Mouse (Mus musculus) kidney, adult 2 months (tissue): Measurements from ENCODE around the gene Gtf2e1. TPM values are rescaled to one million over a fixed set of nuclear protein-coding genes. Genes with fewer than 3 reads are reported as not detected.

Experiments used
- DNase-seq: peaks from one replicate; pipeline ENCODE4 v3.0.0; 2021
- H3K27ac ChIP-seq: fragments of 200-500 bp; 2 replicates; pipeline ENCODE4 v1.5.1; 2012; ENCODE audit warnings: low read depth, low read length, control low read depth, inconsistent platforms; ENCODE audit not compliant: insufficient read depth
- H3K27me3 ChIP-seq: fragments of 200-500 bp; replicated peaks from 2 replicates; pipeline ENCODE4 v1.6.1; 2012; ENCODE audit warnings: mild to moderate bottlenecking, moderate library complexity, low read length, inconsistent platforms; ENCODE audit not compliant: control insufficient read depth, insufficient read depth
- H3K36me3 ChIP-seq: fragments of 200-500 bp; 2 replicates; pipeline ENCODE4 v1.6.1; 2012; ENCODE audit warnings: mild to moderate bottlenecking, moderate library complexity, low read length, inconsistent platforms; ENCODE audit not compliant: control insufficient read depth, insufficient read depth
- H3K4me1 ChIP-seq: fragments of 200-500 bp; 2 replicates; pipeline ENCODE4 v1.6.1; 2011; ENCODE audit warnings: low read length; ENCODE audit not compliant: control insufficient read depth, insufficient read depth
- H3K4me3 ChIP-seq: fragments of 200-500 bp; 2 replicates; pipeline ENCODE4 v1.5.1; 2011; ENCODE audit warnings: mild to moderate bottlenecking, low read depth, low read length, control low read depth; ENCODE audit not compliant: insufficient read depth
- CTCF ChIP-seq: fragments of 200-500 bp; conservative IDR thresholded peaks from 2 replicates; pipeline ENCODE4 v1.5.1; 2011; ENCODE audit warnings: low read depth, mild to moderate bottlenecking, control low read depth, low read length, moderate library complexity, mixed read lengths; ENCODE audit not compliant: insufficient read depth, insufficient read length
- POLR2A ChIP-seq: fragments of 200-500 bp; IDR thresholded peaks from one replicate; pipeline ENCODE4 v1.6.1; 2011; ENCODE audit warnings: low read depth, low read length, control low read depth
- WGBS: fragments of 180-500 bp; shearing (Covaris S2); methylation state at CpG from one replicate; pipeline ENCODE4 v1.1.7; 2018; 5-methylcytosine and 5-hydroxymethylcytosine counted together
- polyA plus RNA-seq: library from polyadenylated mRNA; depleted of rRNA; stranded (reverse); fragments of >200 nt; gene quantifications from 2 replicates; pipeline ENCODE4 v1.2.3, GENCODE M21; 2012

Gene Gtf2e1
- polyA plus RNA-seq, 1 experiment, result 5.6 TPM

DNA sequence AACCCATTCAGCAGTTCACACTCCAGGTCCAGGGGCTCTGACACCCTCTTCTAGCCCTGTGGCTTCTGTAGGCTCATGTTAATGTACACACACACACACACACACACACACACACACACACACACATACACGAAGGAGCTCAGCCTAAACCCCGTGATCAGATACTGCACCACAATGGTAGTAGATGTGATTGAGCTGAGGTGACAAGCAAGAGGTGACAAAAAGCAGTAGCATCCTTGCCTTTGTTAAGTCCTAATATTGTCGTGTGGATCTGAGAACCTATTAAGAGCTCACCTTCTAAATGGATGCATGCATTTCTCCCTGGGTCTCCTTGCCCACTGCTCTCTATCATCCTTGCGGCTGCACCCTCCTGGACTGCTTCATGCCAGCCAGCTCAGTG lies 41.1 kb upstream of the Gtf2e1 start:
- H3K4me3 ChIP-seq, result peak overlapping the region; percentile 60
- H3K27me3 ChIP-seq, result no peaks in the 10 kb centered on the region
- peaks cover 21% of the 10 kb centered on the region for H3K4me1 ChIP-seq
- DNase-seq, result peak; percentile 33
- no peaks in the 10 kb centered on the region; the same call in 1 of the 2 replicates for H3K36me3 ChIP-seq
- TF ChIP-seq CTCF (no peak), POLR2A (no peak)
- 54% methylated on average over 4 of the region's 4 CpGs for WGBS
- peak overlapping the region; percentile 100 for H3K27ac ChIP-seq

DNA sequence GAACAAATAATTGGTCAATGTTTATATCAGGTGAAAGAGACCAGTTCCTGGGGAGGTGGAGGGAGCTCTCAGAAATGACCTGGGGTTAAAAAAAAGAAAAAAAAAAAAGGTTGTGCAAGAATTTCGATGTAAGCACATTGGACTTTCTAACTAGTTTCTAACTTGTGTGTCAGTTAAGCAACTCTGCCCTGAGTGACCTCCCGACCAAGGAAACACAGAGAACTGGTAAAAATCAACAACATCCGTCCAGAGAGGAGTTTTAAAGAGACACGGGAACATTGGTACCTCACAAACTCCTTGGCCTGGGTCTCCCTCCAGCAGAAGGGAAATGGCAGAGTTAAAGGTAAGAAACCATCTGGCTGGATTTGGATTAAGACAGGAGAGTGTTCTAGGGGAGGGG lies 40.4 kb upstream of the Gtf2e1 start, which contains the start of gene Hgd:
Hgd (plus strand) TSS at position 160 of the 400 bp plus-strand sequence.
- no peaks in the 10 kb centered on the region; the same call in 1 of the 2 replicates for H3K36me3 ChIP-seq
- H3K4me3 ChIP-seq, result peak within 1 kb of the TSS; percentile 60
- WGBS, result 36% methylated on average over 4 of the region's 4 CpGs
- peak within 1 kb of the TSS; percentile 100 for H3K27ac ChIP-seq
- peak; percentile 85 for DNase-seq
- H3K27me3 ChIP-seq, result no peaks in the 10 kb centered on the region
- peaks cover 21% of the 10 kb centered on the region for H3K4me1 ChIP-seq
- no peak for TF ChIP-seq POLR2A
- TF ChIP-seq CTCF, result no peak

- whole genome bisulfite sequencing, result 62% methylated on average over 1 of the region's 1 CpGs
These were observed 40.0 kb upstream of the Gtf2e1 start for GRCm38 (mm10) chr16:37579591-37579990.

GRCm38 (mm10) chr16:37575325-37575724 lies 35.7 kb upstream of the Gtf2e1 start:
- 52% methylated on average over 3 of the region's 3 CpGs for WGBS
- TF ChIP-seq CTCF (no peak), POLR2A (no peak)
- Histone ChIP-seq H3K27ac (no peak overlapping the region), H3K4me1 (peaks cover 9% of the 10 kb centered on the region), H3K27me3 (no peaks in the 10 kb centered on the region), H3K36me3 (no peaks in the 10 kb centered on the region; the same call in none of the 2 replicates), H3K4me3 (no peak overlapping the region)
- DNase-seq, result no peak

More at GRCm38 (mm10) chr16:37579591-37579990, 40.0 kb upstream of the Gtf2e1 start:
- Histone ChIP-seq H3K27me3 (no peaks in the 10 kb centered on the region), H3K36me3 (no peaks in the 10 kb centered on the region; the same call in 1 of the 2 replicates), H3K27ac (peak overlapping the region; percentile 95), H3K4me1 (peaks cover 21% of the 10 kb centered on the region), H3K4me3 (no peak overlapping the region)
- TF ChIP-seq POLR2A (no peak), CTCF (no peak)
- DNase-seq, result peak; percentile 66

GRCm38 (mm10) chr16:37573061-37573460 lies 33.5 kb upstream of the Gtf2e1 start:
- H3K36me3 ChIP-seq, result no peaks in the 10 kb centered on the region; the same call in none of the 2 replicates
- no peaks in the 10 kb centered on the region for H3K4me1 ChIP-seq
- no peak overlapping the region for H3K27ac ChIP-seq
- TF ChIP-seq POLR2A, result no peak
- TF ChIP-seq CTCF, result peak; percentile 17; the same call in 1 of the 2 replicates
- H3K27me3 ChIP-seq, result no peaks in the 10 kb centered on the region
- no peak overlapping the region for H3K4me3 ChIP-seq
- no peak for DNase-seq
- 97% methylated on average over 5 of the region's 5 CpGs for WGBS

DNA sequence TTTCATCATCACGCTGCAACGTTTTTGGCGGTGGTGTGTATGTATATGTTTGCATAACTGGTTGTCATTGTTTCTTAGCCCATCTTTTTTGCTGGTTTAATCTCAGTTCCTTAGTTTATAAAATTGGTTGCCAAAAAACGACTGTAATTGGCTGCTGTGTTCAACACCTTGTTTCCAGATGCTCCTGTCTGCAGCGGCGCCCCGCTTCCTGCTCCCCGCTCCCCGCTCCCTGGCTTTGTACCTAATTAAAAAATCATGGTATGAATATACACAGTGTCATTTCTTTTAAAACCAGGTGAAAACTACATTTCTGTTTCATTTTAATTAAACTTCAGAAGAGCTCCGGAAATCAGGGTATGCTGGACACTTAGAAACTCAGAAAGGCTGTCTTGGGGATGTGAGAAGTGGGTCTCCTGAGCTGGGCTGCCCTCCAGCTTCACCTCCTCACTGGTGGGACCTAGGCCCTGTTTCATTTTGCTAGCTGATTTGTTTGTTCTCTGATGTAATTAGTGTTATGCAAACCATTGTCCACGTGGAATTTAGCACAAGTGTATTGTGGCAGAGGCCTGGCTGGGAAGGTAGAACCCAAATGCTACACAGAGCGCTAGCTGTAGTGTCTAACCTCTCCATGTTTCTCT lies 32.6 kb upstream of the Gtf2e1 start:
- TF ChIP-seq CTCF, result no peak
- no peak for TF ChIP-seq POLR2A
- H3K27me3 ChIP-seq, result no peaks in the 10 kb centered on the region
- H3K4me3 ChIP-seq, result no peak overlapping the region
- no peaks in the 10 kb centered on the region; the same call in none of the 2 replicates for H3K36me3 ChIP-seq
- DNase-seq, result no peak
- 94% methylated on average over 12 of the region's 12 CpGs for WGBS
- H3K27ac ChIP-seq, result no peak overlapping the region
- no peaks in the 10 kb centered on the region for H3K4me1 ChIP-seq

- no peak for TF ChIP-seq POLR2A
- no peak for TF ChIP-seq CTCF
- H3K4me3 ChIP-seq, result no peak overlapping the region
- no peaks in the 10 kb centered on the region for H3K27me3 ChIP-seq
- no peak for DNase-seq
- H3K36me3 ChIP-seq, result no peaks in the 10 kb centered on the region; the same call in none of the 2 replicates
- H3K27ac ChIP-seq, result no peak overlapping the region
- H3K4me1 ChIP-seq, result no peaks in the 10 kb centered on the region
- 77% methylated on average over 3 of the region's 3 CpGs for WGBS
These were observed 32.0 kb upstream of the Gtf2e1 start for GRCm38 (mm10) chr16:37571554-37571953.
